Mouse (Mus musculus): ENCODE measurements around the gene Ccdc137.

DNA sequence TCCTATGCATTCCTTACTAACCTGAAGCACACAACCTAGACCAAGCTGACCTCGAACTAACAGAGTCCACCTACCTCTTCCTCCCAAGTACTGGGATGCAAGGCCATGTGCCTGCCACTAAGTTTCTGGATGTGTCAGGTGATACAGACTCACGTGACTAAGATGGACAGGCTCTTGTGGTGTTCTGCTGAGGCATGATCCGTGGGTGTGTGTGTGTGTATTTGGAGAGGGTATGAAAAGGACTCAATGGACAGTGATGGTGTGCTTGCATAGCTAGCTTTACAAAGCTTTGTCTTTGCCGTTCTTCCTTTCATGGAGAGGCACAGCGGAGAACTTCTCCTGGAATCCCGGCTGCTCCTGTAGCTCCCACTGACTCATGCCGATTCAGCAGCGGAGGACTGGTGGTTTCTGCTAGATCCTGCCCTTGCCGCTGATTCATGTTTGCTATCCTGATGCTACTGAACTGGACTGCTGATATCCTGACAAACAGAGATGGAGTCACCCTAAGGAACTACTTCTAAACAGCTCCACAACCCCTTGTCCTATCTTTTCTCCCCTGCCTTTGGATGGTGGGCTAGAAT, 50.5 kb downstream of the Ccdc137 start:
- TF ChIP-seq CTCF (IDR thresholded peaks at IDR 0.05; ENCODE audit: low read depth): no peak
- no peak for TF ChIP-seq EP300 (IDR thresholded peaks at IDR 0.05; ENCODE audit: low read depth)

Data from liver, postnatal 0 days (tissue).